Mouse (Mus musculus) embryonic fibroblast, embryonic 13.5 days (primary cell): ENCODE measurements around the gene Itga8.

ENCODE experiments used
- CTCF ChIP-seq: IDR thresholded peaks from 2 replicates; pipeline ENCODE4 v1.5.1; 2011; ENCODE audit warnings: mild to moderate bottlenecking, control low read depth, low read length, moderate library complexity, borderline replicate concordance; ENCODE audit not compliant: insufficient read depth
- POLR2A ChIP-seq: IDR thresholded peaks from 2 replicates; pipeline ENCODE4 v1.6.1; 2011; ENCODE audit warnings: low read depth, mild to moderate bottlenecking, control low read depth, low read length, moderate library complexity

DNA sequence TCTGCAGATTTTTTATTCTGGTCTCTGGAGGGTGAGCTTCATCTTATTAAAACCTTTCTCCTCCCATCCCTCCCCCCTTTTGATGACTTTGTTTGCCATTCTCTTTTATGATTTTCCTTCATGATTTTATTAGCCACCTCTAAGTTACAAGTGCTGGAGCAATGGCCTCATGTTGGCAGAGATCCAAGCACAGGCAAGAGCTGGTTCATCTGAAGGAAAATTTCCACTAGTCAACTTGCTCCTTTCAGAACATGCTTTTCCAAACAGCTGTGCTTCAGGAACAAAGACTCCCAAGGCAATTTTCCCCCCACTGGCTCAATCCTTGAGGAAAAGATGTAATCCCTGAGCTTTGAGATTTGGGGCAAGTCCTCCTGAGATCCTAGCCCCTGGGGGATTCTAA, 5.6 kb upstream of the Itga8 start:
- TF ChIP-seq CTCF (no peak), POLR2A (no peak)
